Comparison of ENCODE assay signal across 20 mouse cellular contexts in the genomic region with DNA sequence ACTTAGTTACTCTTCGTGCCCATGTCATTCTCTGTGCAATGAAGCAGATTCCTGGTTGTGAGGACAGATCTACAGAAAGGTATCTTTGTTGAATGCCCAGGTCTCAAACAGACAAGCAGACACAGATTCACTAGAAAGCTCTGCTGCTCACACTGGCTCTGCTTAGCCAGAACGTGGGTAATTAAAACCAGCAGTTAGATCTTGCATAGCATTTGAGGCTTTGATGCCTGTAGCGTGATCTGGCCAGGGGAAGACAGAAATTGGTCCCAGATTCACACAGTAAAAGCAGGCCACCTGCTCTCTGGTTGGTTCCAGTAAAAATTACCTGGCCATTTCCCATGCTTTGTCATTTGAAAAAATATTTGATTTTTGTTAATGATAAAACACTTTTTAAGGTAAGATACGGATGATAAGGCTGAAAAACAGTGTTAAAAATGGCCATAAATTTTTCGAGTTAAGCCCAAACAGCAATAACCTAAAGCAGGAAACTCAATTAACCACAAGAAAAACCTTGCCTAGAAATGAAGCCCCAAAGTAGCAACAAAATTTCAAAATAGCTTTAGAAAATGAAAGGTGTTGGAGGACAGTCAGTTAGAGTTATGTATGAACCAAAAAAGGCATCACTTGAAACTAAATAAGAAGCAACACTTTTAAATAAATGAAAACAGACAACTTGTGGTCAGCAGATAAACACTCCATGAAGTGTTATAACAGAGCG.
DNase-seq lines count a peak whose midpoint lies in the region; ATAC-seq lines count a peak whose summit lies in the region.
"Had no signal": no experiment of that assay in that cellular context is flagged by ENCODE, and none has a peak within 500 bp of the region (broad histone marks: within the 10 kb centered on the region; RNA-seq: fewer than 3 reads in every experiment).

No protein-coding gene starts in this region.

- peak overlapping the region; percentile 14; the same call in 1 of the 2 replicates for H3K27ac ChIP-seq in liver, embryonic 15.5 days (replicated peaks)
- H3K27ac ChIP-seq: heart, embryonic 13.5 days; hindbrain, embryonic 15.5 days; limb, embryonic 13.5 days; neural tube, embryonic 13.5 days had no signal

- peak overlapping the region; percentile 76 for H3K4me2 ChIP-seq in liver, embryonic 15.5 days
- H3K4me2 ChIP-seq: heart, embryonic 13.5 days; hindbrain, embryonic 15.5 days; limb, embryonic 13.5 days; neural tube, embryonic 13.5 days had no signal

- H3K4me3 ChIP-seq in liver, embryonic 15.5 days (replicated peaks) = no peak overlapping the region
- H3K4me3 ChIP-seq: heart, embryonic 13.5 days; hindbrain, embryonic 15.5 days; limb, embryonic 13.5 days; neural tube, embryonic 13.5 days had no signal

- H3K9ac ChIP-seq in liver, embryonic 15.5 days = no peak overlapping the region
- H3K9ac ChIP-seq: heart, embryonic 13.5 days; hindbrain, embryonic 15.5 days; limb, embryonic 13.5 days; neural tube, embryonic 13.5 days had no signal

- H3K27me3 ChIP-seq in liver, embryonic 15.5 days = no peaks in the 10 kb centered on the region
- H3K27me3 ChIP-seq: heart, embryonic 13.5 days; hindbrain, embryonic 15.5 days; limb, embryonic 13.5 days; neural tube, embryonic 13.5 days had no signal

- WGBS in liver, embryonic 15.5 days (ENCODE audit: insufficient replicate concordance) = 52% methylated on average over 6 of the region's 6 CpGs

- ATAC-seq in inflammation-experienced regulatory T-cells, adult 6 months = peak; percentile 61
- no peak for ATAC-seq in liver, embryonic 15.5 days (ENCODE audit: insufficient read depth)
- ATAC-seq: forebrain, embryonic 14.5 days had no signal

- peaks cover 69% of the 10 kb centered on the region for H3K4me1 ChIP-seq in liver, embryonic 15.5 days (replicated peaks)
- H3K4me1 ChIP-seq: hindbrain, embryonic 15.5 days had no signal

- no peaks in the 10 kb centered on the region for H3K9me3 ChIP-seq in liver, embryonic 15.5 days (replicated peaks)
- H3K9me3 ChIP-seq: heart, embryonic 13.5 days; hindbrain, embryonic 15.5 days; limb, embryonic 13.5 days; neural tube, embryonic 13.5 days had no signal

- peaks cover 22% of the 10 kb centered on the region for H3K36me3 ChIP-seq in liver, embryonic 15.5 days (replicated peaks)
- H3K36me3 ChIP-seq: heart, embryonic 13.5 days; hindbrain, embryonic 15.5 days; limb, embryonic 13.5 days; neural tube, embryonic 13.5 days had no signal

- DNase-seq in kidney, postnatal 10 days = peak; percentile 2
- no peak for DNase-seq in kidney, postnatal 4 days
- DNase-seq in embryo, embryonic 10.5 days (ENCODE audit: low spot score) = peak; percentile 49
- no peak for DNase-seq in left cerebral cortex, adult 8-10 months (ENCODE audit: low spot score in 2 of 2)
- DNase-seq in cerebellum, postnatal 36 days = no peak
- no peak for DNase-seq in adrenal gland, adult (ENCODE audit: inconsistent age in 2 of 2, low spot score in 1 of 2)
- DNase-seq: adrenal gland, adult 2 months; cerebellum, adult 11 months; heart, postnatal 36 days; kidney, adult 9 months; lung, postnatal 10 days; right cerebral cortex, postnatal 14 days; thymus, postnatal 25 days had no signal

Comparison
In these comparisons a context has a peak if more than half of its experiments do, and no peak if none do; other contexts are left out.
1. DNase-seq: peak in kidney, postnatal 10 days (single experiment) and embryo, embryonic 10.5 days (single experiment); none in kidney, postnatal 4 days (0 of 2), left cerebral cortex, adult 8-10 months (0 of 2), cerebellum, postnatal 36 days (0 of 2) and adrenal gland, adult (0 of 2).